Mouse (Mus musculus): Measurements from ENCODE around the gene Bmp6. TPM values are rescaled to one million over a fixed set of nuclear protein-coding genes. Genes with fewer than 3 reads are reported as not detected.

Gene Bmp6
- polyA plus RNA-seq, 1 experiment = 2.4 TPM

DNA sequence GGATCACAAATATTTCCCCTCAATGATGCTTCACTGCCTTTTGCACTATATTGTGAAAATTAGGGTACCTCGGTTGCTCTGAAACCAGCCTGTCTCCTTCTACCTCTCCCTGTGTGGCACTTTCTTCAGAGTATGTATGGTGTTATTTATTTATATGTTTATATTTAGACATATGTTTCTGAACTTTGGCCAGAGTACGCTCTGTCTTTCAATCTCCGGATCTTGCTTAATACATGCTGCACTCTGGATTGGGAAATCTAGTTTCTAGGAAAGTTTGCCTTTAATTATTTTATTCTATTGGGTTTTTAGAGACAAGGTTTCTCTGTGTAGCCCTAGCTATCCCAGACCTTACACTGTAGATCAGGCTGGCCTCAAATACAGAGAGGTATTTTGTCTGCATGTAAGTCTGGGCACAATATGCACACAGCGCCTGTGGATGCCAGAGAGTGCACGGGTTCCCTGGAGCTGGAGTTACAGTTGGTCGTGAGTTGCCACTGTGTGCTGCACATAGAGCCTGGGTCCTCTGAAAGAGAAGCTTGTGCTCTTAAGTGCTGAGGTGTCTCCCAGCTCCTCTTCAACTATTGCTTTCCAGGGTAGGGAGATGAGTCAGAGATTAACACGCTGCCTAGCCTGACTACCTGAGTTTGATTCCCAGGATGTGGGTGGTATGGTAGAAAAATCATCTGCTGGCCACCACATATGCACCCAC, 194.4 kb downstream of the Bmp6 start:
- Histone ChIP-seq H3K36me3 (ENCODE audit: control insufficient read depth, insufficient read depth, low read length) (no peaks in the 10 kb centered on the region), H3K27ac (ENCODE audit: control insufficient read depth, insufficient read depth, low read depth, low read length) (no peak overlapping the region), H3K4me3 (ENCODE audit: control insufficient read depth, low read depth, low read length) (no peak overlapping the region), H3K27me3 (ENCODE audit: control insufficient read depth, insufficient read depth, low read length) (no peaks in the 10 kb centered on the region), H3K4me1 (ENCODE audit: control insufficient read depth, insufficient read depth, low read length) (no peaks in the 10 kb centered on the region)
- TF ChIP-seq POLR2A (IDR thresholded peaks at IDR 0.05; ENCODE audit: control insufficient read depth, low read depth, low read length) (no peak), CTCF (IDR thresholded peaks at IDR 0.05; ENCODE audit: control insufficient read depth, insufficient read depth, insufficient replicate concordance, low read depth, low read length) (no peak)

GRCm38 (mm10) chr13:38543455-38544125, 198.7 kb downstream of the Bmp6 start:
- H3K27me3 ChIP-seq (ENCODE audit: control insufficient read depth, insufficient read depth, low read length) = no peaks in the 10 kb centered on the region
- H3K36me3 ChIP-seq (ENCODE audit: control insufficient read depth, insufficient read depth, low read length) = no peaks in the 10 kb centered on the region
- TF ChIP-seq CTCF (IDR thresholded peaks at IDR 0.05; ENCODE audit: control insufficient read depth, insufficient read depth, insufficient replicate concordance, low read depth, low read length) (no peak), POLR2A (IDR thresholded peaks at IDR 0.05; ENCODE audit: control insufficient read depth, low read depth, low read length) (no peak)
- H3K27ac ChIP-seq (ENCODE audit: control insufficient read depth, insufficient read depth, low read depth, low read length) = no peak overlapping the region
- H3K4me3 ChIP-seq (ENCODE audit: control insufficient read depth, low read depth, low read length) = no peak overlapping the region
- H3K4me1 ChIP-seq (ENCODE audit: control insufficient read depth, insufficient read depth, low read length) = peaks cover 3% of the 10 kb centered on the region

GRCm38 (mm10) chr13:38544769-38545445, 200.0 kb downstream of the Bmp6 start:
- TF ChIP-seq CTCF (IDR thresholded peaks at IDR 0.05; ENCODE audit: control insufficient read depth, insufficient read depth, insufficient replicate concordance, low read depth, low read length) (no peak), POLR2A (IDR thresholded peaks at IDR 0.05; ENCODE audit: control insufficient read depth, low read depth, low read length) (no peak)
- no peak overlapping the region for H3K27ac ChIP-seq (ENCODE audit: control insufficient read depth, insufficient read depth, low read depth, low read length)
- H3K36me3 ChIP-seq (ENCODE audit: control insufficient read depth, insufficient read depth, low read length) = no peaks in the 10 kb centered on the region
- H3K27me3 ChIP-seq (ENCODE audit: control insufficient read depth, insufficient read depth, low read length) = no peaks in the 10 kb centered on the region
- no peak overlapping the region for H3K4me3 ChIP-seq (ENCODE audit: control insufficient read depth, low read depth, low read length)
- H3K4me1 ChIP-seq (ENCODE audit: control insufficient read depth, insufficient read depth, low read length) = peaks cover 3% of the 10 kb centered on the region

- no peaks in the 10 kb centered on the region for H3K36me3 ChIP-seq (ENCODE audit: control insufficient read depth, insufficient read depth, low read length)
- H3K4me3 ChIP-seq (ENCODE audit: control insufficient read depth, low read depth, low read length) = no peak overlapping the region
- peaks cover 3% of the 10 kb centered on the region for H3K4me1 ChIP-seq (ENCODE audit: control insufficient read depth, insufficient read depth, low read length)
- H3K27me3 ChIP-seq (ENCODE audit: control insufficient read depth, insufficient read depth, low read length) = no peaks in the 10 kb centered on the region
- TF ChIP-seq POLR2A (IDR thresholded peaks at IDR 0.05; ENCODE audit: control insufficient read depth, low read depth, low read length) (no peak), CTCF (IDR thresholded peaks at IDR 0.05; ENCODE audit: control insufficient read depth, insufficient read depth, insufficient replicate concordance, low read depth, low read length) (no peak)
- no peak overlapping the region for H3K27ac ChIP-seq (ENCODE audit: control insufficient read depth, insufficient read depth, low read depth, low read length)
These were observed 200.6 kb downstream of the Bmp6 start for GRCm38 (mm10) chr13:38545460-38545859.

DNA sequence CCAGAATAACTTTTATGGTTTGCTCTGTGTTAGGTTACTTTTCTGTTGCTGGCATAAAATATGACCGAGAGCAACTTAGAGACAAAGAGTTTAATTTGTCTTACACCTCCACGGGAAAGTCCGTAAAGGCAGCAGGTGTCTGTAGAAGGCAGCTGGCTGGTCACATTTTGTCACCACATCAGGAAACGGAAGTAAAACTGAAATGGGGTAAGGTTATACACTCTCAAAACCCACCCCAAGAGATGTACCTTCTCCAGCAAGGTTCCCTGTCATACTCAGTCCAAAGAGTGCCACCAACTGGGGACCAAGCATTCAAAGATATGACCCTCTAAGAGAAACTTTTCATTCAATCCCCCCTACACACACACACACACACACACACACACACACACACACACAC, 201.8 kb downstream of the Bmp6 start:
- Histone ChIP-seq H3K36me3 (ENCODE audit: control insufficient read depth, insufficient read depth, low read length) (no peaks in the 10 kb centered on the region), H3K27ac (ENCODE audit: control insufficient read depth, insufficient read depth, low read depth, low read length) (no peak overlapping the region), H3K27me3 (ENCODE audit: control insufficient read depth, insufficient read depth, low read length) (no peaks in the 10 kb centered on the region), H3K4me1 (ENCODE audit: control insufficient read depth, insufficient read depth, low read length) (peaks cover 3% of the 10 kb centered on the region), H3K4me3 (ENCODE audit: control insufficient read depth, low read depth, low read length) (no peak overlapping the region)
- TF ChIP-seq CTCF (IDR thresholded peaks at IDR 0.05; ENCODE audit: control insufficient read depth, insufficient read depth, insufficient replicate concordance, low read depth, low read length) (no peak), POLR2A (IDR thresholded peaks at IDR 0.05; ENCODE audit: control insufficient read depth, low read depth, low read length) (no peak)

- peaks cover 3% of the 10 kb centered on the region for H3K4me1 ChIP-seq (ENCODE audit: control insufficient read depth, insufficient read depth, low read length)
- no peak overlapping the region for H3K4me3 ChIP-seq (ENCODE audit: control insufficient read depth, low read depth, low read length)
- TF ChIP-seq CTCF (IDR thresholded peaks at IDR 0.05; ENCODE audit: control insufficient read depth, insufficient read depth, insufficient replicate concordance, low read depth, low read length) (no peak), POLR2A (IDR thresholded peaks at IDR 0.05; ENCODE audit: control insufficient read depth, low read depth, low read length) (no peak)
- H3K36me3 ChIP-seq (ENCODE audit: control insufficient read depth, insufficient read depth, low read length) = no peaks in the 10 kb centered on the region
- H3K27me3 ChIP-seq (ENCODE audit: control insufficient read depth, insufficient read depth, low read length) = no peaks in the 10 kb centered on the region
- no peak overlapping the region for H3K27ac ChIP-seq (ENCODE audit: control insufficient read depth, insufficient read depth, low read depth, low read length)
These were observed 202.8 kb downstream of the Bmp6 start for GRCm38 (mm10) chr13:38547717-38548116.

DNA sequence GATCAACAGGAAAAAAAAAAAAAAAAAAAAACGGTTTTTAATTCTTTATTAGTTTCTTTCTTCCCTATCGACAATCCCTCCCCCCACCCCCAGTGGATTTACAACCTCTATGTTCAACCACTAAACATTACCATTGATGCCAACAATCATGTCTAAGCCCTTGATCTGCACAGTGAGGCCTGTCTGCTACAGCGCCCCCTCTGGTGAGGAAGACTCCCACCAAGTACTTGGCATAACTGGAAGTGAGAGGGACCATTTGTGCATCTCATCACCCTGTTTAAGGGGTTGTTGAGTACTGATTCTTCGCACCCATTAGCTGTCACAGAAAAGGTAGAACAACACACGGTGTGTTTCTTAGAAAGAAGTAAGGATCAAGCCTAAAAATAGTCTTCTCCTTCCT, 203.8 kb downstream of the Bmp6 start:
- H3K27ac ChIP-seq (ENCODE audit: control insufficient read depth, insufficient read depth, low read depth, low read length) = no peak overlapping the region
- TF ChIP-seq CTCF (IDR thresholded peaks at IDR 0.05; ENCODE audit: control insufficient read depth, insufficient read depth, insufficient replicate concordance, low read depth, low read length) (peak; percentile 87; the same call in 1 of the 2 replicates), POLR2A (IDR thresholded peaks at IDR 0.05; ENCODE audit: control insufficient read depth, low read depth, low read length) (no peak)
- no peaks in the 10 kb centered on the region for H3K27me3 ChIP-seq (ENCODE audit: control insufficient read depth, insufficient read depth, low read length)
- H3K36me3 ChIP-seq (ENCODE audit: control insufficient read depth, insufficient read depth, low read length) = no peaks in the 10 kb centered on the region
- H3K4me1 ChIP-seq (ENCODE audit: control insufficient read depth, insufficient read depth, low read length) = peaks cover 3% of the 10 kb centered on the region
- no peak overlapping the region for H3K4me3 ChIP-seq (ENCODE audit: control insufficient read depth, low read depth, low read length)

Other genes with a start within 250 kb of the Bmp6 start
- gene Dsp, start 193.8 kb upstream of the Bmp6 start, polyA plus RNA-seq (2012; rRNA removed) = 0.21 and 0.48 TPM in 2 replicates
- gene Snrnp48, start 140.2 kb upstream of the Bmp6 start, polyA plus RNA-seq (2012; rRNA removed) = 16.0 and 17.1 TPM in 2 replicates
- 15.8 and 16.3 TPM in 2 replicates for gene Txndc5, start 183.7 kb downstream of the Bmp6 start, polyA plus RNA-seq (2012; rRNA removed)

All from testis, adult 2 months (tissue).